Mouse (Mus musculus): ENCODE measurements around the gene Smim5. TPM values are rescaled to one million over a fixed set of nuclear protein-coding genes. Genes with fewer than 3 reads are reported as not detected.
A peak's percentile ranks its signal among the peaks of the same experiment; 100 is the strongest.
"Not testable (repeated sequence)": the region's sequence is repeated elsewhere in the genome, so short reads cannot be mapped to it uniquely, and the experiment has no call there.

The Smim5 gene
- polyA plus RNA-seq (2014; fragmentation: Nextera tagmentation; extraction: Ambion mirVana) = 48.5 and 51.5 TPM in 2 replicates

- WGBS = 22% methylated on average over 16 of the region's 16 CpGs
- Histone ChIP-seq H3K4me3 (ENCODE audit: control insufficient read depth in 1 of 2, insufficient read depth in 1 of 2, low read depth in 1 of 2, low read length in 2 of 2) (peak within 1 kb of the TSS; percentile 42 to 48), H3K9ac (ENCODE audit: low read length) (peak within 1 kb of the TSS; percentile 73), H3K27ac (replicated peaks in 1 of 2; ENCODE audit: control insufficient read depth in 1 of 2, insufficient read depth in 1 of 2, low read depth in 2 of 2, low read length in 2 of 2) (peak within 1 kb of the TSS; percentile 98 to 99), H3K27me3 (ENCODE audit: control insufficient read depth, insufficient read depth, low read length) (no peaks in the 10 kb centered on the region), H3K4me1 (ENCODE audit: control insufficient read depth in 2 of 2, insufficient read depth in 2 of 2, low read length in 2 of 2) (peaks cover 54 to 63% of the 10 kb centered on the region in 2 experiments), H3K9me3 (ENCODE audit: control insufficient read depth, low read length) (no peaks in the 10 kb centered on the region), H3K4me2 (ENCODE audit: low read length) (peak within 1 kb of the TSS; percentile 72), H3K36me3 (ENCODE audit: control insufficient read depth, insufficient read depth, low read length) (peaks cover 13% of the 10 kb centered on the region; the same call in 1 of the 2 replicates)
- ATAC-seq (ENCODE audit: insufficient number of reproducible peaks, insufficient read depth, low FRiP score, low read depth) = peak; percentile 65
These were observed at the start of gene Smim5 for GRCm38 (mm10) chr11:115899486-115900266. Gene Smim5, plus strand, starts transcription at chr11:115899966.

- H3K27me3 ChIP-seq (ENCODE audit: control insufficient read depth, insufficient read depth, low read length) = peaks cover 19% of the 10 kb centered on the region
- no peak for ATAC-seq (ENCODE audit: insufficient number of reproducible peaks, insufficient read depth, low FRiP score, low read depth)
- H3K4me2 ChIP-seq (ENCODE audit: low read length) = no peak overlapping the region
- H3K4me1 ChIP-seq (ENCODE audit: control insufficient read depth in 2 of 2, insufficient read depth in 2 of 2, low read length in 2 of 2) = no peaks in the 10 kb centered on the region; a peak in 1 of 4 replicates
- H3K36me3 ChIP-seq (ENCODE audit: control insufficient read depth, insufficient read depth, low read length) = peaks cover 62% of the 10 kb centered on the region
- no peak overlapping the region for H3K27ac ChIP-seq (replicated peaks in 1 of 2; ENCODE audit: control insufficient read depth in 1 of 2, insufficient read depth in 1 of 2, low read depth in 2 of 2, low read length in 2 of 2)
- 73% methylated on average over 6 of the region's 6 CpGs for WGBS
- no peak overlapping the region for H3K9ac ChIP-seq (ENCODE audit: low read length)
- no peaks in the 10 kb centered on the region for H3K9me3 ChIP-seq (ENCODE audit: control insufficient read depth, low read length)
- no peak overlapping the region for H3K4me3 ChIP-seq (ENCODE audit: control insufficient read depth in 1 of 2, insufficient read depth in 1 of 2, low read depth in 1 of 2, low read length in 2 of 2)
These were observed 45.1 kb upstream of the Smim5 start for GRCm38 (mm10) chr11:115854674-115855073.

- H3K27ac ChIP-seq (replicated peaks in 1 of 2; ENCODE audit: control insufficient read depth in 1 of 2, insufficient read depth in 1 of 2, low read depth in 2 of 2, low read length in 2 of 2); H3K4me1 ChIP-seq (ENCODE audit: control insufficient read depth in 2 of 2, insufficient read depth in 2 of 2, low read length in 2 of 2); H3K4me3 ChIP-seq (ENCODE audit: control insufficient read depth in 1 of 2, insufficient read depth in 1 of 2, low read depth in 1 of 2, low read length in 2 of 2); ATAC-seq (ENCODE audit: insufficient number of reproducible peaks, insufficient read depth, low FRiP score, low read depth); H3K9ac ChIP-seq (ENCODE audit: low read length); H3K9me3 ChIP-seq (ENCODE audit: control insufficient read depth, low read length); H3K4me2 ChIP-seq (ENCODE audit: low read length): not testable (repeated sequence)
- peaks cover 37% of the 10 kb centered on the region for H3K36me3 ChIP-seq (ENCODE audit: control insufficient read depth, insufficient read depth, low read length)
- peaks cover 42% of the 10 kb centered on the region for H3K27me3 ChIP-seq (ENCODE audit: control insufficient read depth, insufficient read depth, low read length)
- WGBS = 94% methylated on average over 4 of the region's 4 CpGs
These were observed 42.6 kb upstream of the Smim5 start for GRCm38 (mm10) chr11:115857146-115857545.

- WGBS = 59% methylated on average over 13 of the region's 13 CpGs
- Histone ChIP-seq H3K4me2 (ENCODE audit: low read length) (no peak overlapping the region), H3K9ac (ENCODE audit: low read length) (no peak overlapping the region), H3K4me1 (ENCODE audit: control insufficient read depth in 2 of 2, insufficient read depth in 2 of 2, low read length in 2 of 2) (no peaks in the 10 kb centered on the region; a peak in 1 of 4 replicates), H3K27ac (replicated peaks in 1 of 2; ENCODE audit: control insufficient read depth in 1 of 2, insufficient read depth in 1 of 2, low read depth in 2 of 2, low read length in 2 of 2) (no peak overlapping the region), H3K9me3 (ENCODE audit: control insufficient read depth, low read length) (no peaks in the 10 kb centered on the region), H3K27me3 (ENCODE audit: control insufficient read depth, insufficient read depth, low read length) (peaks cover 42% of the 10 kb centered on the region), H3K4me3 (ENCODE audit: control insufficient read depth in 1 of 2, insufficient read depth in 1 of 2, low read depth in 1 of 2, low read length in 2 of 2) (no peak overlapping the region), H3K36me3 (ENCODE audit: control insufficient read depth, insufficient read depth, low read length) (peaks cover 29% of the 10 kb centered on the region)
- no peak for ATAC-seq (ENCODE audit: insufficient number of reproducible peaks, insufficient read depth, low FRiP score, low read depth)
These were observed 41.8 kb upstream of the Smim5 start for GRCm38 (mm10) chr11:115857936-115858335.

GRCm38 (mm10) chr11:115858354-115858753, 41.4 kb upstream of the Smim5 start, which contains the start of gene Myo15b:
Gene Myo15b, plus strand, starts transcription at chr11:115858406.
- Histone ChIP-seq H3K4me1 (ENCODE audit: control insufficient read depth in 2 of 2, insufficient read depth in 2 of 2, low read length in 2 of 2) (no peaks in the 10 kb centered on the region; a peak in 1 of 4 replicates), H3K9me3 (ENCODE audit: control insufficient read depth, low read length) (no peaks in the 10 kb centered on the region), H3K27ac (replicated peaks in 1 of 2; ENCODE audit: control insufficient read depth in 1 of 2, insufficient read depth in 1 of 2, low read depth in 2 of 2, low read length in 2 of 2) (no peak within 1 kb of the TSS), H3K27me3 (ENCODE audit: control insufficient read depth, insufficient read depth, low read length) (peaks cover 42% of the 10 kb centered on the region), H3K9ac (ENCODE audit: low read length) (peak within 1 kb of the TSS; percentile 65), H3K4me2 (ENCODE audit: low read length) (peak within 1 kb of the TSS; percentile 78), H3K4me3 (ENCODE audit: control insufficient read depth in 1 of 2, insufficient read depth in 1 of 2, low read depth in 1 of 2, low read length in 2 of 2) (peak within 1 kb of the TSS; percentile 35 to 43), H3K36me3 (ENCODE audit: control insufficient read depth, insufficient read depth, low read length) (peaks cover 26% of the 10 kb centered on the region)
- WGBS = 14% methylated on average over 27 of the region's 27 CpGs
- no peak for ATAC-seq (ENCODE audit: insufficient number of reproducible peaks, insufficient read depth, low FRiP score, low read depth)

GRCm38 (mm10) chr11:115859143-115859945, 40.4 kb upstream of the Smim5 start:
- H3K36me3 ChIP-seq (ENCODE audit: control insufficient read depth, insufficient read depth, low read length) = peaks cover 16% of the 10 kb centered on the region; the same call in 1 of the 2 replicates
- no peaks in the 10 kb centered on the region for H3K9me3 ChIP-seq (ENCODE audit: control insufficient read depth, low read length)
- WGBS = 1% methylated on average over 71 of the region's 75 CpGs
- no peaks in the 10 kb centered on the region; a peak in 1 of 4 replicates for H3K4me1 ChIP-seq (ENCODE audit: control insufficient read depth in 2 of 2, insufficient read depth in 2 of 2, low read length in 2 of 2)
- peak overlapping the region; percentile 65 for H3K9ac ChIP-seq (ENCODE audit: low read length)
- peak; percentile 82 for ATAC-seq (ENCODE audit: insufficient number of reproducible peaks, insufficient read depth, low FRiP score, low read depth)
- H3K4me3 ChIP-seq (ENCODE audit: control insufficient read depth in 1 of 2, insufficient read depth in 1 of 2, low read depth in 1 of 2, low read length in 2 of 2) = peak overlapping the region; percentile 35 to 43
- H3K27me3 ChIP-seq (ENCODE audit: control insufficient read depth, insufficient read depth, low read length) = peaks cover 42% of the 10 kb centered on the region
- H3K4me2 ChIP-seq (ENCODE audit: low read length) = peak overlapping the region; percentile 78
- H3K27ac ChIP-seq (replicated peaks in 1 of 2; ENCODE audit: control insufficient read depth in 1 of 2, insufficient read depth in 1 of 2, low read depth in 2 of 2, low read length in 2 of 2) = no peak overlapping the region

GRCm38 (mm10) chr11:115863895-115864294, 35.9 kb upstream of the Smim5 start:
- H3K4me3 ChIP-seq (ENCODE audit: control insufficient read depth in 1 of 2, insufficient read depth in 1 of 2, low read depth in 1 of 2, low read length in 2 of 2) = no peak overlapping the region
- H3K4me2 ChIP-seq (ENCODE audit: low read length) = no peak overlapping the region
- 80% methylated on average over 8 of the region's 8 CpGs for WGBS
- H3K9ac ChIP-seq (ENCODE audit: low read length) = no peak overlapping the region
- no peaks in the 10 kb centered on the region for H3K9me3 ChIP-seq (ENCODE audit: control insufficient read depth, low read length)
- ATAC-seq (ENCODE audit: insufficient number of reproducible peaks, insufficient read depth, low FRiP score, low read depth) = no peak
- H3K27ac ChIP-seq (replicated peaks in 1 of 2; ENCODE audit: control insufficient read depth in 1 of 2, insufficient read depth in 1 of 2, low read depth in 2 of 2, low read length in 2 of 2) = no peak overlapping the region
- H3K4me1 ChIP-seq (ENCODE audit: control insufficient read depth in 2 of 2, insufficient read depth in 2 of 2, low read length in 2 of 2) = no peaks in the 10 kb centered on the region
- peaks cover 29% of the 10 kb centered on the region for H3K27me3 ChIP-seq (ENCODE audit: control insufficient read depth, insufficient read depth, low read length)
- no peaks in the 10 kb centered on the region for H3K36me3 ChIP-seq (ENCODE audit: control insufficient read depth, insufficient read depth, low read length)
